Mouse (Mus musculus) forebrain, embryonic 16.5 days (tissue): ENCODE measurements around the gene Ccl5. TPM values are rescaled to one million over a fixed set of nuclear protein-coding genes. Genes with fewer than 3 reads are reported as not detected.

Source experiments
- polyA plus RNA-seq: library from polyadenylated mRNA; unstranded; fragments of >200 nt; fragmentation: Nextera tagmentation; extraction: Ambion mirVana; gene quantifications from 2 replicates; pipeline ENCODE4 v1.2.1, GENCODE M21; 2015

Ccl5 gene
- polyA plus RNA-seq, 1 experiment from 2014 or later: 0.60 TPM

Other genes with a start within 250 kb of the Ccl5 start
- not detected in 2 replicates for gene Slfn14, start 243.8 kb downstream of the Ccl5 start, polyA plus RNA-seq
- gene Ap2b1, start 231.5 kb downstream of the Ccl5 start, polyA plus RNA-seq: 122 and 125 TPM in 2 replicates
- gene Pex12, start 227.9 kb downstream of the Ccl5 start, polyA plus RNA-seq: 19.1 and 22.5 TPM in 2 replicates
- gene Rasl10b, start 121.4 kb downstream of the Ccl5 start, polyA plus RNA-seq: 24.7 and 31.4 TPM in 2 replicates
- 0.39 and 0.81 TPM in 2 replicates for gene Gas2l2, start 101.1 kb downstream of the Ccl5 start, polyA plus RNA-seq
- 0.26 and 1.0 TPM in 2 replicates for gene 1700020L24Rik, start 92.8 kb downstream of the Ccl5 start, polyA plus RNA-seq
- 1.8 and 1.9 TPM in 2 replicates for gene Mmp28, start 67.4 kb downstream of the Ccl5 start, polyA plus RNA-seq
- 8.8 and 17.1 TPM in 2 replicates for gene Taf15, start 57.4 kb downstream of the Ccl5 start, polyA plus RNA-seq
- not detected in 2 replicates for gene Heatr9, start 8.3 kb downstream of the Ccl5 start, polyA plus RNA-seq
- 1.9 TPM in 2 replicates for gene Ccl9, start 48.1 kb upstream of the Ccl5 start, polyA plus RNA-seq
- 1.9 and 2.4 TPM in 2 replicates for gene Ccl6, start 62.6 kb upstream of the Ccl5 start, polyA plus RNA-seq
- gene Rpl9-ps1, start 115.1 kb upstream of the Ccl5 start, polyA plus RNA-seq: not detected in 2 replicates
- 0.67 and 1.8 TPM in 2 replicates for gene Ccl3, start 118.8 kb upstream of the Ccl5 start, polyA plus RNA-seq
- 0.93 TPM in 1 of 2 replicates, not detected in the other for gene Ccl4, start 132.1 kb upstream of the Ccl5 start, polyA plus RNA-seq
- gene Wfdc17, start 173.5 kb upstream of the Ccl5 start, polyA plus RNA-seq: not detected in 2 replicates
- gene Wfdc18, start 178.5 kb upstream of the Ccl5 start, polyA plus RNA-seq: not detected in 2 replicates
- not detected in 2 replicates for gene Wfdc21, start 216.4 kb upstream of the Ccl5 start, polyA plus RNA-seq
- gene Heatr6, start 223.2 kb upstream of the Ccl5 start, polyA plus RNA-seq: 34.5 and 41.0 TPM in 2 replicates